Mouse (Mus musculus): ENCODE results near the gene Tnk2. TPM values are rescaled to one million over a fixed set of nuclear protein-coding genes. Genes with fewer than 3 reads are reported as not detected.
A peak's percentile ranks its signal among the peaks of the same experiment; 100 is the strongest.

Gene Tnk2
- total and polyA plus RNA-seq, 2 experiments from 2014 or later = 16.5 to 81.7 TPM

GRCm38 (mm10) chr16:32632328-32632824, 11.3 kb upstream of the Tnk2 start:
- H3K27me3 ChIP-seq (ENCODE audit: insufficient read depth, low read length) = no peaks in the 10 kb centered on the region
- 63% methylated on average over 4 of the region's 4 CpGs for WGBS
- H3K36me3 ChIP-seq (ENCODE audit: insufficient read depth, low read length) = peaks cover 33% of the 10 kb centered on the region
- no peak for ATAC-seq (ENCODE audit: low FRiP score)
- H3K9ac ChIP-seq (replicated peaks; ENCODE audit: low read length, poor library complexity, severe bottlenecking) = no peak overlapping the region
- H3K4me1 ChIP-seq (ENCODE audit: insufficient read depth, low read length) = no peaks in the 10 kb centered on the region
- no peak overlapping the region for H3K4me3 ChIP-seq (ENCODE audit: low read depth, low read length)
- H3K4me2 ChIP-seq (ENCODE audit: low read depth, low read length, poor library complexity, severe bottlenecking) = no peak overlapping the region
- TF ChIP-seq CTCF (IDR thresholded peaks at IDR 0.05) = no peak
- H3K9me3 ChIP-seq (ENCODE audit: low read length) = no peaks in the 10 kb centered on the region
- H3K27ac ChIP-seq (ENCODE audit: low read depth, low read length) = no peak overlapping the region
- DNase-seq (ENCODE audit: low spot score) = no peak

GRCm38 (mm10) chr16:32633486-32634012, 10.1 kb upstream of the Tnk2 start:
- Histone ChIP-seq H3K9me3 (ENCODE audit: low read length) (no peaks in the 10 kb centered on the region), H3K27ac (ENCODE audit: low read depth, low read length) (no peak overlapping the region), H3K36me3 (ENCODE audit: insufficient read depth, low read length) (peaks cover 25% of the 10 kb centered on the region), H3K27me3 (ENCODE audit: insufficient read depth, low read length) (no peaks in the 10 kb centered on the region), H3K4me2 (ENCODE audit: low read depth, low read length, poor library complexity, severe bottlenecking) (no peak overlapping the region), H3K4me3 (ENCODE audit: low read depth, low read length) (no peak overlapping the region), H3K9ac (replicated peaks; ENCODE audit: low read length, poor library complexity, severe bottlenecking) (no peak overlapping the region), H3K4me1 (ENCODE audit: insufficient read depth, low read length) (no peaks in the 10 kb centered on the region)
- ATAC-seq (ENCODE audit: low FRiP score) = no peak
- no peak for DNase-seq (ENCODE audit: low spot score)
- 94% methylated on average over 4 of the region's 4 CpGs for WGBS
- TF ChIP-seq CTCF (IDR thresholded peaks at IDR 0.05) = no peak

- no peak overlapping the region for H3K9ac ChIP-seq (replicated peaks; ENCODE audit: low read length, poor library complexity, severe bottlenecking)
- no peak overlapping the region for H3K27ac ChIP-seq (ENCODE audit: low read depth, low read length)
- no peak overlapping the region for H3K4me2 ChIP-seq (ENCODE audit: low read depth, low read length, poor library complexity, severe bottlenecking)
- ATAC-seq (ENCODE audit: low FRiP score) (no peak), DNase-seq (ENCODE audit: low spot score) (no peak)
- 85% methylated on average over 5 of the region's 5 CpGs for WGBS
- TF ChIP-seq CTCF (IDR thresholded peaks at IDR 0.05) = no peak
- H3K9me3 ChIP-seq (ENCODE audit: low read length) = no peaks in the 10 kb centered on the region
- H3K4me1 ChIP-seq (ENCODE audit: insufficient read depth, low read length) = no peaks in the 10 kb centered on the region
- H3K36me3 ChIP-seq (ENCODE audit: insufficient read depth, low read length) = peaks cover 20% of the 10 kb centered on the region
- H3K4me3 ChIP-seq (ENCODE audit: low read depth, low read length) = no peak overlapping the region
- no peaks in the 10 kb centered on the region for H3K27me3 ChIP-seq (ENCODE audit: insufficient read depth, low read length)
These were observed 9.5 kb upstream of the Tnk2 start for GRCm38 (mm10) chr16:32634183-32634582.

- peak; percentile 47 for TF ChIP-seq CTCF (IDR thresholded peaks at IDR 0.05)
- peak; percentile 34; the same call in 1 of the 2 replicates for ATAC-seq (ENCODE audit: low FRiP score)
- peak; percentile 49 for DNase-seq (ENCODE audit: low spot score)
- H3K4me1 ChIP-seq (ENCODE audit: insufficient read depth, low read length) = no peaks in the 10 kb centered on the region
- H3K27ac ChIP-seq (ENCODE audit: low read depth, low read length) = no peak overlapping the region
- H3K36me3 ChIP-seq (ENCODE audit: insufficient read depth, low read length) = peaks cover 12% of the 10 kb centered on the region; the same call in 1 of the 2 replicates
- H3K9me3 ChIP-seq (ENCODE audit: low read length) = no peaks in the 10 kb centered on the region
- no peak overlapping the region for H3K4me2 ChIP-seq (ENCODE audit: low read depth, low read length, poor library complexity, severe bottlenecking)
- no peak overlapping the region for H3K9ac ChIP-seq (replicated peaks; ENCODE audit: low read length, poor library complexity, severe bottlenecking)
- WGBS = 76% methylated on average over 3 of the region's 3 CpGs
- no peak overlapping the region for H3K4me3 ChIP-seq (ENCODE audit: low read depth, low read length)
- no peaks in the 10 kb centered on the region for H3K27me3 ChIP-seq (ENCODE audit: insufficient read depth, low read length)
These were observed 8.4 kb upstream of the Tnk2 start for GRCm38 (mm10) chr16:32635314-32635713.

DNA sequence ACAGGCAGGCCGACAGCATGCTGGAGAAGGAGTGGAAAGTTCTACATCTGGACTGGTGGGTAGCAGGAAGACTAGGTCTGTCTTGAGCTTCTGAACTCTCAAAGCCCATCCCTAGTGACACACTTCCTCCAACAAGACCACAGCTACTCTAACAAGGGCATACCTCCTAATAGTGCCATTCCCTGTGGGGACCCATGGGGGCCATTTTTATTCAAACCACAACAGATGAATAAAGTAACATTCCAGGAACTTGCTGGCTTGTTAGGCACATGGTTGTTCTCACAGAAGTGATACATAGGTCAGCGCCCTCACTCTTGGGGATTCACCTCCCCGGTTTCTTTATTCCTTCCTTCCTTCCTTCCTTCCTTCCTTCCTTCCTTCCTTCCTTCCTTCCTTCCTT, 7.3 kb upstream of the Tnk2 start:
- no peak overlapping the region for H3K9ac ChIP-seq (replicated peaks; ENCODE audit: low read length, poor library complexity, severe bottlenecking)
- no peak overlapping the region for H3K27ac ChIP-seq (ENCODE audit: low read depth, low read length)
- 97% methylated on average over 3 of the region's 3 CpGs for WGBS
- H3K9me3 ChIP-seq (ENCODE audit: low read length) = no peaks in the 10 kb centered on the region
- ATAC-seq (ENCODE audit: low FRiP score) (no peak), DNase-seq (ENCODE audit: low spot score) (no peak)
- TF ChIP-seq CTCF (IDR thresholded peaks at IDR 0.05) = no peak
- no peaks in the 10 kb centered on the region for H3K27me3 ChIP-seq (ENCODE audit: insufficient read depth, low read length)
- no peak overlapping the region for H3K4me2 ChIP-seq (ENCODE audit: low read depth, low read length, poor library complexity, severe bottlenecking)
- no peak overlapping the region for H3K4me3 ChIP-seq (ENCODE audit: low read depth, low read length)
- no peaks in the 10 kb centered on the region for H3K4me1 ChIP-seq (ENCODE audit: insufficient read depth, low read length)
- H3K36me3 ChIP-seq (ENCODE audit: insufficient read depth, low read length) = peaks cover 8% of the 10 kb centered on the region; the same call in 1 of the 2 replicates

DNA sequence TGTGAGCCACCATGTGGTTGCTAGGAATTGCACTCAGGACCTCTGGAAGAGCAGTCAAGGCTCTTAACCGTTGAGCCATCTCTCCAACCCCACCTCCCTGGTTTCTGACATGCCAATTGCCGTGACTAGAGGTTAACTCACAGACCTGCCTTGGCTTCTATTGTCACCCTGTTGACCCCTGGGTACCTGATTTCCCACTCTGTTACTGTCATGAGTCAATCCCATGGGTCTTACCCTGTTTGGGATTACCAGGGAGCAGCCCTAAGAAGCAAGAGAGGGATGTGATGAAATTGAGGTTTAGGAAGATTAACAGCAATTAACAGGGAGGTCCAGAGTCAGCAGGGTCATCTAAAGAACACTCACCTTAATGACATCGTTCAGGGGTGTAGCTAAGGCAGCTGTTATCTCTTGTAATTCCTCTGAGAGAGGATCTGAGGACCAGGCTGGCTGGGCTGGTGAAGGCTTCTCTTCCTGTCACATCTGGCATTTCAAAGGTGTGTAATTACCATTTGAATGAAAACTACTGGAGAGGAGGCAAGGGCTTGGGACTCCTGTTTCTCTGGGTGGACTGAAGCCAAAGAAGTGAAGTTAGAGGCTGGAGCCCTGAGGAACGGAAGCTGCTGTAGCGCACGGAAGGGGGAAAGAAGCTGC, 6.7 kb upstream of the Tnk2 start:
- Histone ChIP-seq H3K27me3 (ENCODE audit: insufficient read depth, low read length) (no peaks in the 10 kb centered on the region), H3K9me3 (ENCODE audit: low read length) (no peaks in the 10 kb centered on the region), H3K27ac (ENCODE audit: low read depth, low read length) (no peak overlapping the region), H3K9ac (replicated peaks; ENCODE audit: low read length, poor library complexity, severe bottlenecking) (no peak overlapping the region), H3K4me3 (ENCODE audit: low read depth, low read length) (no peak overlapping the region), H3K36me3 (ENCODE audit: insufficient read depth, low read length) (0 out of 2 replicates have a peak, but pooled peaks cover 7% of the 10 kb centered on the region), H3K4me1 (ENCODE audit: insufficient read depth, low read length) (no peaks in the 10 kb centered on the region), H3K4me2 (ENCODE audit: low read depth, low read length, poor library complexity, severe bottlenecking) (no peak overlapping the region)
- no peak for TF ChIP-seq CTCF (IDR thresholded peaks at IDR 0.05)
- ATAC-seq (ENCODE audit: low FRiP score) (no peak), DNase-seq (ENCODE audit: low spot score) (no peak)
- 38% methylated on average over 6 of the region's 6 CpGs for WGBS

Data from midbrain, postnatal 0 days (tissue).